Mouse (Mus musculus): ENCODE measurements around the gene Tas2r118. TPM values are rescaled to one million over a fixed set of nuclear protein-coding genes. Genes with fewer than 3 reads are reported as not detected.

Gene Tas2r118
- polyA plus RNA-seq, 1 experiment, result not detected

- H3K27me3 ChIP-seq (ENCODE audit: control insufficient read depth, insufficient read depth, insufficient read length), result no peaks in the 10 kb centered on the region
- H3K79me2 ChIP-seq (ENCODE audit: control insufficient read depth, insufficient read depth), result no peaks in the 10 kb centered on the region
- TF ChIP-seq REST (IDR thresholded peaks at IDR 0.05; ENCODE audit: insufficient read depth, insufficient read length) (no peak), MYOD1 (IDR thresholded peaks at IDR 0.05; ENCODE audit: control insufficient read depth in 1 of 3, insufficient read length in 2 of 3, low read depth in 2 of 3) (no peak), E2F4 (IDR thresholded peaks at IDR 0.05; ENCODE audit: insufficient read depth) (no peak), SRF (IDR thresholded peaks at IDR 0.05; ENCODE audit: control insufficient read depth, insufficient read length, low read depth) (no peak), TCF3 (IDR thresholded peaks at IDR 0.05; ENCODE audit: insufficient read length, low read depth) (no peak), POLR2A (IDR thresholded peaks at IDR 0.05; ENCODE audit: insufficient read length, low read depth) (no peak), TCF12 (IDR thresholded peaks at IDR 0.05; ENCODE audit: insufficient read depth, poor library complexity, severe bottlenecking) (no peak), MYOG (IDR thresholded peaks at IDR 0.05; ENCODE audit: control insufficient read depth in 1 of 3, insufficient read depth in 1 of 3, insufficient read length in 2 of 3, low read depth in 2 of 3) (no peak), USF1 (IDR thresholded peaks at IDR 0.05; ENCODE audit: low read depth) (no peak), CEBPB (IDR thresholded peaks at IDR 0.05; ENCODE audit: insufficient read depth, poor library complexity, severe bottlenecking) (no peak), POLR2AphosphoS2 (IDR thresholded peaks at IDR 0.05; ENCODE audit: insufficient read length, low read depth) (no peak), MAX (IDR thresholded peaks at IDR 0.05; ENCODE audit: low read depth) (no peak)
- H3K4me2 ChIP-seq (ENCODE audit: low read depth), result no peak overlapping the region
- no peak overlapping the region for H3ac ChIP-seq (ENCODE audit: control insufficient read depth, insufficient read length)
- no peaks in the 10 kb centered on the region for H3K36me3 ChIP-seq (ENCODE audit: control insufficient read depth, insufficient read depth)
- no peak overlapping the region for H3K4me3 ChIP-seq
Observed at GRCm38 (mm10) chr6:23966980-23967379, 2.9 kb downstream of the Tas2r118 start.

GRCm38 (mm10) chr6:23965925-23966324, 3.9 kb downstream of the Tas2r118 start:
- H3K79me2 ChIP-seq (ENCODE audit: control insufficient read depth, insufficient read depth), result no peaks in the 10 kb centered on the region
- no peak overlapping the region for H3ac ChIP-seq (ENCODE audit: control insufficient read depth, insufficient read length)
- H3K27me3 ChIP-seq (ENCODE audit: control insufficient read depth, insufficient read depth, insufficient read length), result no peaks in the 10 kb centered on the region
- TF ChIP-seq TCF12 (IDR thresholded peaks at IDR 0.05; ENCODE audit: insufficient read depth, poor library complexity, severe bottlenecking) (no peak), MYOD1 (IDR thresholded peaks at IDR 0.05; ENCODE audit: control insufficient read depth in 1 of 3, insufficient read length in 2 of 3, low read depth in 2 of 3) (no peak), E2F4 (IDR thresholded peaks at IDR 0.05; ENCODE audit: insufficient read depth) (no peak), CEBPB (IDR thresholded peaks at IDR 0.05; ENCODE audit: insufficient read depth, poor library complexity, severe bottlenecking) (no peak), POLR2A (IDR thresholded peaks at IDR 0.05; ENCODE audit: insufficient read length, low read depth) (no peak)
- no peak overlapping the region for H3K4me3 ChIP-seq
- H3K4me2 ChIP-seq (ENCODE audit: low read depth), result no peak overlapping the region
- no peaks in the 10 kb centered on the region for H3K36me3 ChIP-seq (ENCODE audit: control insufficient read depth, insufficient read depth)

- H3K36me3 ChIP-seq (ENCODE audit: control insufficient read depth, insufficient read depth), result no peaks in the 10 kb centered on the region
- no peaks in the 10 kb centered on the region for H3K27me3 ChIP-seq (ENCODE audit: control insufficient read depth, insufficient read depth, insufficient read length)
- TF ChIP-seq USF1 (IDR thresholded peaks at IDR 0.05; ENCODE audit: low read depth), result no peak
- no peak for TF ChIP-seq MYOG (IDR thresholded peaks at IDR 0.05; ENCODE audit: control insufficient read depth in 1 of 3, insufficient read depth in 1 of 3, insufficient read length in 2 of 3, low read depth in 2 of 3)
- no peak for TF ChIP-seq TCF12 (IDR thresholded peaks at IDR 0.05; ENCODE audit: insufficient read depth, poor library complexity, severe bottlenecking)
- TF ChIP-seq REST (IDR thresholded peaks at IDR 0.05; ENCODE audit: insufficient read depth, insufficient read length), result no peak
- TF ChIP-seq POLR2AphosphoS2 (IDR thresholded peaks at IDR 0.05; ENCODE audit: insufficient read length, low read depth), result no peak
- no peak for TF ChIP-seq E2F4 (IDR thresholded peaks at IDR 0.05; ENCODE audit: insufficient read depth)
- no peak for TF ChIP-seq SRF (IDR thresholded peaks at IDR 0.05; ENCODE audit: control insufficient read depth, insufficient read length, low read depth)
- TF ChIP-seq MAX (IDR thresholded peaks at IDR 0.05; ENCODE audit: low read depth), result no peak
- TF ChIP-seq MYOD1 (IDR thresholded peaks at IDR 0.05; ENCODE audit: control insufficient read depth in 1 of 3, insufficient read length in 2 of 3, low read depth in 2 of 3), result no peak
- TF ChIP-seq POLR2A (IDR thresholded peaks at IDR 0.05; ENCODE audit: insufficient read length, low read depth), result no peak
- no peak for TF ChIP-seq TCF3 (IDR thresholded peaks at IDR 0.05; ENCODE audit: insufficient read length, low read depth)
- H3K4me2 ChIP-seq (ENCODE audit: low read depth), result no peak overlapping the region
- no peaks in the 10 kb centered on the region for H3K79me2 ChIP-seq (ENCODE audit: control insufficient read depth, insufficient read depth)
- no peak overlapping the region for H3ac ChIP-seq (ENCODE audit: control insufficient read depth, insufficient read length)
- no peak overlapping the region for H3K4me3 ChIP-seq
Observed at GRCm38 (mm10) chr6:23963741-23964140, 6.1 kb downstream of the Tas2r118 start.

- H3ac ChIP-seq (ENCODE audit: control insufficient read depth, insufficient read length), result no peak overlapping the region
- TF ChIP-seq TCF12 (IDR thresholded peaks at IDR 0.05; ENCODE audit: insufficient read depth, poor library complexity, severe bottlenecking) (no peak), MAX (IDR thresholded peaks at IDR 0.05; ENCODE audit: low read depth) (no peak), USF1 (IDR thresholded peaks at IDR 0.05; ENCODE audit: low read depth) (no peak), POLR2A (IDR thresholded peaks at IDR 0.05; ENCODE audit: insufficient read length, low read depth) (no peak), MYOD1 (IDR thresholded peaks at IDR 0.05; ENCODE audit: control insufficient read depth in 1 of 3, insufficient read length in 2 of 3, low read depth in 2 of 3) (no peak), MYOG (IDR thresholded peaks at IDR 0.05; ENCODE audit: control insufficient read depth in 1 of 3, insufficient read depth in 1 of 3, insufficient read length in 2 of 3, low read depth in 2 of 3) (no peak), REST (IDR thresholded peaks at IDR 0.05; ENCODE audit: insufficient read depth, insufficient read length) (no peak), TCF3 (IDR thresholded peaks at IDR 0.05; ENCODE audit: insufficient read length, low read depth) (no peak), E2F4 (IDR thresholded peaks at IDR 0.05; ENCODE audit: insufficient read depth) (no peak), SRF (IDR thresholded peaks at IDR 0.05; ENCODE audit: control insufficient read depth, insufficient read length, low read depth) (no peak), CEBPB (IDR thresholded peaks at IDR 0.05; ENCODE audit: insufficient read depth, poor library complexity, severe bottlenecking) (no peak), POLR2AphosphoS2 (IDR thresholded peaks at IDR 0.05; ENCODE audit: insufficient read length, low read depth) (no peak)
- no peaks in the 10 kb centered on the region for H3K79me2 ChIP-seq (ENCODE audit: control insufficient read depth, insufficient read depth)
- H3K4me3 ChIP-seq, result no peak overlapping the region
- H3K4me2 ChIP-seq (ENCODE audit: low read depth), result no peak overlapping the region
- no peaks in the 10 kb centered on the region for H3K36me3 ChIP-seq (ENCODE audit: control insufficient read depth, insufficient read depth)
- no peaks in the 10 kb centered on the region for H3K27me3 ChIP-seq (ENCODE audit: control insufficient read depth, insufficient read depth, insufficient read length)
Observed at GRCm38 (mm10) chr6:23940776-23941175, 29.1 kb downstream of the Tas2r118 start.

All from myocyte (in vitro differentiated cells).